Mouse (Mus musculus) brain, embryonic 14.5 days (tissue): ENCODE measurements at regions not wholly inside any gene's neighbourhood (a gene's known extent, or its start where the extent isn't known, plus 50 kb on each side); places are given as distances from the start of the nearest gene placed in this dataset.

Experiments
- CTCF ChIP-seq: fragments of 200-500 bp; IDR thresholded peaks from 2 replicates; pipeline ENCODE4 v1.5.1; 2012; ENCODE audit warnings: inconsistent platforms, mild to moderate bottlenecking, moderate library complexity, borderline replicate concordance; ENCODE audit not compliant: insufficient read depth, insufficient read length; ENCODE audit errors: extremely low read depth
- POLR2A ChIP-seq: fragments of 200-500 bp; IDR thresholded peaks from 2 replicates; pipeline ENCODE4 v1.6.1; 2012; ENCODE audit warnings: mild to moderate bottlenecking, inconsistent platforms, borderline replicate concordance; ENCODE audit not compliant: poor library complexity, insufficient read depth, insufficient read length, severe bottlenecking; ENCODE audit errors: extremely low read depth

DNA sequence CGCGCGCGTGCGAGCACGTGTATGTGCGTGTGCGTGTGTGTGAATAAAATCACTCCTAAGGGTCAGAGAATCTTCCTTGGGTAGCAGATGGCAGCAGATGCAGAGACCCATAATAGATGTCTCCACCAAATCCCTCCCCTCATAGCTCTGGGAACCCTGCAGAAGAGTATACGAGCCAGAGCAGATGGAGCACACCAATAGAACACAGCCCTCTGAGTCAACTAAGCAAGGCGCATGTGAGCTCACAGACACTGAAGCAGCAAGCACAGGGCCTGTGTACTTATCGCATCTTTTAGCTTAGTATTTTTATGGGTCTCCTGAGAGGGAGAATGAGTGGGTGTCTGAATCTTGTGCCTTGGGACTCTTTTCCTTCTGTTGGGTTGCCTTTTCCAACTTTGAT lies 58.0 kb upstream of the Enpep start:
- no peak for TF ChIP-seq CTCF
- no peak for TF ChIP-seq POLR2A
